Mouse (Mus musculus): ENCODE measurements around the gene Klk1b9.

- TF ChIP-seq CTCF (IDR thresholded peaks at IDR 0.05; ENCODE audit: low read depth, low read length) = no peak
- TF ChIP-seq POLR2A (IDR thresholded peaks at IDR 0.05; ENCODE audit: borderline replicate concordance, low read depth, low read length) = no peak
Measured at GRCm38 (mm10) chr7:43967058-43967457, 8.8 kb upstream of the Klk1b9 start.

All from bone marrow macrophage, adult 2 months (primary cell).